Mouse (Mus musculus) brain, embryonic 14.5 days (tissue): ENCODE data around the gene Cebpzos.

Experiments used
- CTCF ChIP-seq: fragments of 200-500 bp; IDR thresholded peaks from 2 replicates; pipeline ENCODE4 v1.5.1; 2012; ENCODE audit warnings: inconsistent platforms, mild to moderate bottlenecking, moderate library complexity, borderline replicate concordance; ENCODE audit not compliant: insufficient read depth, insufficient read length; ENCODE audit errors: extremely low read depth
- POLR2A ChIP-seq: fragments of 200-500 bp; IDR thresholded peaks from 2 replicates; pipeline ENCODE4 v1.6.1; 2012; ENCODE audit warnings: mild to moderate bottlenecking, inconsistent platforms, borderline replicate concordance; ENCODE audit not compliant: poor library complexity, insufficient read depth, insufficient read length, severe bottlenecking; ENCODE audit errors: extremely low read depth

- TF ChIP-seq CTCF, result no peak
- TF ChIP-seq POLR2A, result no peak
Observed at GRCm38 (mm10) chr17:78906892-78907291, 9.4 kb upstream of the Cebpzos start, which contains the start of gene Sult6b1.
